Mouse (Mus musculus) stomach, embryonic 14.5 days (tissue): ENCODE measurements around the gene Sgsm1. TPM values are rescaled to one million over a fixed set of nuclear protein-coding genes. Genes with fewer than 3 reads are reported as not detected.

Experiments
- ATAC-seq: fragments of 200-750 bp; cut with Nextera tagmentation; 2 replicates; pipeline ENCODE4 v1.8.0; 2017; ENCODE audit warnings: low read depth, moderate TSS enrichment; ENCODE audit not compliant: insufficient number of reproducible peaks, insufficient read depth, low FRiP score
- H3K27ac ChIP-seq: fragments of 300-500 bp; sonication (generic); 2 replicates; pipeline ENCODE4 v1.5.1; 2014; ENCODE audit warnings: mild to moderate bottlenecking, low read length, moderate library complexity, mixed read lengths
- H3K27me3 ChIP-seq: fragments of 300-500 bp; sonication (generic); 2 replicates; pipeline ENCODE4 v1.6.1; 2014; ENCODE audit warnings: low read length, control low read depth, mixed read lengths; ENCODE audit not compliant: control insufficient read depth, insufficient read depth
- H3K36me3 ChIP-seq: fragments of 300-500 bp; sonication (generic); 2 replicates; pipeline ENCODE4 v1.6.1; 2014; ENCODE audit warnings: mild to moderate bottlenecking, control low read depth, low read length, moderate library complexity, mixed read lengths; ENCODE audit not compliant: control insufficient read depth, insufficient read depth
- H3K4me1 ChIP-seq: fragments of 300-500 bp; sonication (generic); 2 replicates; pipeline ENCODE4 v1.6.1; 2014; ENCODE audit warnings: low read length, control low read depth, mixed read lengths; ENCODE audit not compliant: control insufficient read depth, insufficient read depth
- H3K4me2 ChIP-seq: fragments of 300-500 bp; sonication (generic); replicated peaks from 2 replicates; pipeline ENCODE4 v1.6.1; 2014; ENCODE audit warnings: low read depth, low read length, control low read depth
- H3K4me3 ChIP-seq: fragments of 300-500 bp; sonication (generic); 2 replicates; pipeline ENCODE4 v1.5.1; 2014; ENCODE audit warnings: low read depth, low read length, control low read depth
- H3K9ac ChIP-seq: fragments of 300-500 bp; sonication (generic); replicated peaks from 2 replicates; pipeline ENCODE4 v1.6.1; 2014; ENCODE audit warnings: low read depth, mild to moderate bottlenecking, control low read depth, low read length, moderate library complexity, mixed read lengths
- H3K9me3 ChIP-seq: fragments of 300-500 bp; sonication (generic); 2 replicates; pipeline ENCODE4 v1.6.1; 2016; ENCODE audit warnings: low read depth, low read length, control low read depth; ENCODE audit not compliant: control insufficient read depth
- WGBS: fragments of 180-500 bp; shearing (Covaris S2); extraction: QIAGEN DNeasy Blood & Tissue Kit; methylation state at CpG from one replicate; pipeline ENCODE4 v1.1.7; 2014; 5-methylcytosine and 5-hydroxymethylcytosine counted together
- polyA plus RNA-seq: library from polyadenylated mRNA; unstranded; fragments of >200 nt; fragmentation: Nextera tagmentation; extraction: Ambion mirVana; gene quantifications from 2 replicates; pipeline ENCODE4 v1.2.1, GENCODE M21; 2014

The Sgsm1 gene
- polyA plus RNA-seq, 1 experiment from 2014 or later: 6.4 TPM

DNA sequence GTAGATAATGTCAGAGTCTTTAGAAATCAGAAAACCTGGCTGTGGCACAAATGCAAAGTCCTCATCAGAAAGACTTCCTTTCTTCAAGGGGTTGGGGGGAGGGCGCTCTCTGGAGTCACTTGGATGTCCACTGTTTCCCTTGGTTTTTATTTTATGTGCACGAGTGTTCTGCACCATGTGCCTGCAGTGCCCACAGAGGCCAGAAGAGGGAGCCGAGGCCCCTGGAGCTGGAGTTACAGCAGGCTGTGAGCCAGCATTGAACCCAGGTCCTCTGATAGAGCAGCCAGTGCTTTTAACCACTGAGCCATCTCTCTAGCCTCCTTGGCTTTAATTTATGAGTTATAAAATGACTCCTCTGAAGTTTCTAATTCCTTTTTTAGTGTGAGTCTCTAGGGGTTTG is 40.5 kb downstream of the Sgsm1 start:
- H3K9ac ChIP-seq: no peak overlapping the region
- WGBS: 75% methylated on average over 3 of the region's 3 CpGs
- no peaks in the 10 kb centered on the region for H3K27me3 ChIP-seq
- no peaks in the 10 kb centered on the region for H3K36me3 ChIP-seq
- no peak for ATAC-seq
- H3K4me1 ChIP-seq: no peaks in the 10 kb centered on the region
- no peak overlapping the region for H3K27ac ChIP-seq
- no peak overlapping the region for H3K4me2 ChIP-seq
- no peaks in the 10 kb centered on the region for H3K9me3 ChIP-seq
- H3K4me3 ChIP-seq: no peak overlapping the region

DNA sequence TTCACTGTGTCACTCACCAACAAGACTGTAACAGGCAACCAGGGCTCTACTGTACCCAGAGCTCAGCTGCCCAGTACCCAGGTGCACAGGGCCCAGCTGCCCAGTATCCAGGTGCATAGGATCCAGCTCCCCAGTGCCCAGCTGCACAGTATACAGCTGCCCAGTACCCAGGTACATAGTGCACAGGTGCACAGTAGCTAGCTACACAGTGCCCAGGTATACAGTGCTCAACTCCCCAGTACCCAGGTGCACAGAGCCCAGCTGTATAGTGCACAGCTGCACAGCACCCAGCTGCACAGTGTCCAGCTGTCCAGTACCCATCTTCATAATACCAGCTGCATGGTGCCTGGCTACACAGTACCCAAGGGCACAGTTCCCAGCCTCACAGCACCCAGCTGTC is 42.3 kb downstream of the Sgsm1 start:
- Histone ChIP-seq H3K9ac (no peak overlapping the region), H3K4me2 (no peak overlapping the region), H3K4me3 (no peak overlapping the region), H3K4me1 (no peaks in the 10 kb centered on the region), H3K27me3 (no peaks in the 10 kb centered on the region), H3K9me3 (no peaks in the 10 kb centered on the region), H3K36me3 (no peaks in the 10 kb centered on the region), H3K27ac (no peak overlapping the region)
- ATAC-seq: 0 out of 2 replicates have a peak, but pooled peaks have one; percentile 33

DNA sequence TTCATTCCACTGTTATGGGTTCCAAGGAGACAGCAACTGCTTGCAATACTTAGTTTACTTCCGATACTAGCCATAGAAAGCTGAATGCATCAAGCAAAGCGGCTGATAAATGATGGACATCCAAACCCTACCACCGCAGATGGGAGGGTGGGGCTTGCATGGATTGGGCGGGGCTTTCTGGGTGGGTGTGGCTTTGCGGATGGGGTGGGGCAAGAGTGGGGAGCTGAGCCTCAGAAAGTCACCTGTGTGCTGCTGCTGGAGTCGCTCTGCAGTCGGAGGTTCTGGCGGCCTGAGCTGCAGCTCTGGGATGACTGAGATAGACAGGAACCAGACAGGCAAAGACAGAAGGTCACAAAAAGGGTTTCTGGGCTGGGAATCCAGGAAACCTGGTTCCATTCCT is 44.9 kb downstream of the Sgsm1 start:
- Histone ChIP-seq H3K9ac (no peak overlapping the region), H3K4me3 (no peak overlapping the region), H3K4me1 (no peaks in the 10 kb centered on the region), H3K4me2 (no peak overlapping the region), H3K36me3 (no peaks in the 10 kb centered on the region), H3K9me3 (no peaks in the 10 kb centered on the region), H3K27ac (no peak overlapping the region), H3K27me3 (no peaks in the 10 kb centered on the region)
- 74% methylated on average over 8 of the region's 8 CpGs for WGBS
- ATAC-seq: no peak

DNA sequence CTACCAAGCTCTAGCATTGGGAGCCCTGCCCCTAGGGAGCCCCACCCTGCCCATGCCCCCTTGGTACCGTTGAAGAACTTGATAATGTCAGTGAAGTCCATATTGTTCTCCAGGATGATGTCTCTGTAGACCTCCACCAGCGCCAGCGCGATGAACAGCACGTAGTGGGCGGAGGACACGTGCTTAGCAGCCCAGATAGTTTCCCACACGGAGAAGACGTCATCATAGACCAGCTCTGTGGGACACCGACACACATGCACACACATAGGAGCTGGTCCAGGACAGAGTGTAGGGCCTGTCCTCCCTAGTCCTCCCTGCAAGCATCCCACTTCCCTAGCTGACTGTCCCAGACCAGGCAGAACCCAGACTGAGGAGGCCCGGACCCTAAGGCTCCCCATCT is 59.8 kb downstream of the Sgsm1 start:
- no peak overlapping the region for H3K27ac ChIP-seq
- H3K9ac ChIP-seq: no peak overlapping the region
- WGBS: 93% methylated on average over 11 of the region's 11 CpGs
- no peak overlapping the region for H3K4me3 ChIP-seq
- H3K36me3 ChIP-seq: no peaks in the 10 kb centered on the region
- no peaks in the 10 kb centered on the region for H3K9me3 ChIP-seq
- H3K27me3 ChIP-seq: no peaks in the 10 kb centered on the region
- ATAC-seq: no peak
- H3K4me1 ChIP-seq: no peaks in the 10 kb centered on the region
- H3K4me2 ChIP-seq: no peak overlapping the region

DNA sequence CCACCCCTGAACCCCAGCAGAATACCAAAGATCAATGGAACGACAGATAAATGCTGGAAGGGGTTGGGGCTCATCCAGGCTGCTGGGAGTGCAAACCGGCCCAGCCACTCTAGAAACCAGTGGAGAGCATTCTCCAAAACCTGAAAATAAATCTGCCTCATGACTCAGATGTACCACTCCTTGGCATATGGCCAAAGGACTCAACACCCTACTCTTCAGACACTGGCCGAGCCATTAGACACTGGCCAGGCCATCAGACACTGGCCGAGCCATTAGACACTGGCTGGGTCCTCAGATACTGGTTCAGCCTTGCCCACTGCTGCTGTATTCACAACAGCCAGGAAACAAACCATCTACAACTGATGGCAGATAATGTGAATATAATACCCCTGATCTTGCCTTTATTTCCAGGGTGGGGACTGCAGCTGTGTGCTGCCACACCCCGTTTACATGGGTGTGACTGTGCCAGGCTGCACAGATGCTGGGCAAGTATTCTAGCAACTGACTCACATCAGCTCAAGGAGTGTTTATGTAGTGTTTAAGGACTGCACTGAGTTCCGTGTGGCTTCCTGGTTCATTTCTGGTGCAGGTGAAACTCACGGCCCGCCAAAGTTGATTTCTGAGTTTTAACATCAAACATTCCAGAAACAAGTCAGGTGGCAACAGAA is 61.2 kb downstream of the Sgsm1 start:
- Histone ChIP-seq H3K4me1 (no peaks in the 10 kb centered on the region), H3K36me3 (no peaks in the 10 kb centered on the region), H3K9ac (no peak overlapping the region), H3K27me3 (no peaks in the 10 kb centered on the region), H3K27ac (no peak overlapping the region), H3K4me2 (no peak overlapping the region), H3K9me3 (no peaks in the 10 kb centered on the region), H3K4me3 (no peak overlapping the region)
- 60% methylated on average over 8 of the region's 8 CpGs for WGBS
- no peak for ATAC-seq

DNA sequence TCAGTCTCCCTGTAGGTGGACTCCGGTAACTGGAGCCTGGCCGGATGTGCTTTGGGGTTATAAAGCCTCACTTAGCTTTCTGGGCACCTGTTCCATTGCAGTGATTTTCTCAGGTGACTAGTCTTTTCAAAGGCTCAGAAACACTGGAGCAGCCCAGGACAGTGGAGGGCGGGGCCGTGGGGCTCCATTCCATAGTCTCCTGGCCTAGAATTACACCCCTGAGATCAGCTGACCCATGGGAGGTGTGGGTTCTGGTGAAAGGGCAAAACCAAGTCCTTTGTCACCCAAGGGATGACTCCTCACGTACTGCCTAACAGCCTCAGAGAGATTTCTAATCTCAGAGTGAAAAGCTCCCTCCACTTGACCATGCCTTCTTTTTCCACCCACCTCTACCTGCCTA is 80.4 kb downstream of the Sgsm1 start:
- Histone ChIP-seq H3K27ac (no peak overlapping the region), H3K36me3 (no peaks in the 10 kb centered on the region), H3K4me1 (peaks cover 11% of the 10 kb centered on the region; the same call in 1 of the 2 replicates), H3K4me2 (no peak overlapping the region), H3K9ac (no peak overlapping the region), H3K9me3 (no peaks in the 10 kb centered on the region), H3K27me3 (no peaks in the 10 kb centered on the region), H3K4me3 (no peak overlapping the region)
- no peak for ATAC-seq
- 63% methylated on average over 5 of the region's 5 CpGs for WGBS

GRCm38 (mm10) chr5:113226632-113227102 is 83.9 kb downstream of the Sgsm1 start, which contains the start of gene Tmem211:
TSS of gene Tmem211 (plus strand) at chr5:113226909.
- 0 out of 2 replicates have a peak within 1 kb of the TSS, but pooled peaks have one; percentile 5 for H3K4me3 ChIP-seq
- H3K4me1 ChIP-seq: peaks cover 11% of the 10 kb centered on the region; the same call in 1 of the 2 replicates
- 0 out of 2 replicates have a peak within 1 kb of the TSS, but pooled peaks have one; percentile 6 for H3K9ac ChIP-seq
- no peaks in the 10 kb centered on the region for H3K27me3 ChIP-seq
- H3K36me3 ChIP-seq: no peaks in the 10 kb centered on the region
- ATAC-seq: peak; percentile 65; the same call in 1 of the 2 replicates
- under 1% methylated on average over 13 of the region's 13 CpGs for WGBS
- H3K9me3 ChIP-seq: no peaks in the 10 kb centered on the region
- peak within 1 kb of the TSS; percentile 56; the same call in 1 of the 2 replicates for H3K27ac ChIP-seq
- H3K4me2 ChIP-seq: peak within 1 kb of the TSS; percentile 36

DNA sequence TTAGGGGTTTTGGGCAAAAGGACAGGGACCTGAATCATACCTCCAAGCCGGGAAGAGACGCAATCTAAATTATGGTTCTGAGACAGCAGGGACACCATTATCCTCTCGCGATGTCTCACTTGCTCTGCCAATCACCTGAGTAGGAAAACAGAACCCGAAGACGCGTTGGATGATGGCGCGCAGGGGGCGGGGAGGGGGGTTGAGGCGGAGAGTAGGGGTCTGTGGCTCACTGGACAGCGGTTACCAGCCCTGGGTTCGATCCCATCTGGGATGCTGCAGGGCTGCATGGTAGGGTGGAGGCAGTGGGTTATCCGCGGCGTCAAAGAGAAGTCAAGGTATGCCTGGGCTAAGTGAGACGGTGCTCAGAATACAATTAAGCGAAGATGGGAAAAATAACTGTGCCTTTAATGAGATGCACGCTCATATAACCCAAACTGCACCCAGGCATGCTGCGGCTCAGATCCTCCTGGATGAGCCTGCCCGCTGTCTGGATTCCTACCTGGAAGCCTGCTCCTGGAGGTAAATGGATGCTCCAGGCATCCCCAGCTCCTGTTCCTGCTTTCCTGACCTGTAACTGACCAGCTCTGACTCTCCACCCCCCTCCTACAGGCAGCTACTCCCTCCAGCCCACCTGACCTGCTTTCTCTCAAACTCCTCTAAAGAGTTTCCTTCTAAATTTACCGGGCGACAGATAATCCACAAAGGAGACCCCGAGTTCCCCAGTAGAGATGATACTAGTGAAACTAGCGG is 84.7 kb downstream of the Sgsm1 start:
- Histone ChIP-seq H3K9ac (no peak overlapping the region), H3K4me3 (0 out of 2 replicates have a peak overlapping the region, but pooled peaks have one; percentile 5), H3K27ac (peak overlapping the region; percentile 56; the same call in 1 of the 2 replicates), H3K4me2 (peak overlapping the region; percentile 36; the same call in 1 of the 2 replicates), H3K9me3 (no peaks in the 10 kb centered on the region), H3K36me3 (no peaks in the 10 kb centered on the region), H3K4me1 (peaks cover 11% of the 10 kb centered on the region; the same call in 1 of the 2 replicates), H3K27me3 (no peaks in the 10 kb centered on the region)
- no peak for ATAC-seq
- WGBS: 23% methylated on average over 25 of the region's 25 CpGs
